In genomic region chr2:6882236-6882885, GRCm38 (mm10) we compare ENCODE assay signal across 17 mouse cellular contexts.
A peak's percentile ranks its signal among the peaks of the same experiment; 100 is the strongest.
DNase-seq lines count a peak whose midpoint lies in the region; ATAC-seq lines count a peak whose summit lies in the region.
"Had no signal": no experiment of that assay in that cellular context is flagged by ENCODE, and none has a peak within 500 bp of the region (broad histone marks: within the 10 kb centered on the region; RNA-seq: fewer than 3 reads in every experiment).

No protein-coding gene starts in this region.

- H3K4me3 ChIP-seq in hindbrain, embryonic 10.5 days: peak overlapping the region; percentile 59
- H3K4me3 ChIP-seq in midbrain, embryonic 13.5 days (replicated peaks): peak overlapping the region; percentile 45
- H3K4me3 ChIP-seq: limb, embryonic 10.5 days; liver, embryonic 15.5 days; myocyte had no signal

- H3K9me3 ChIP-seq in hindbrain, embryonic 10.5 days: 0 out of 2 replicates have a peak, but pooled peaks cover 3% of the 10 kb centered on the region
- no peaks in the 10 kb centered on the region for H3K9me3 ChIP-seq in midbrain, embryonic 13.5 days
- H3K9me3 ChIP-seq: limb, embryonic 10.5 days; liver, embryonic 15.5 days had no signal

- 51% methylated on average over 6 of the region's 6 CpGs for WGBS in hindbrain, embryonic 10.5 days
- 21% methylated on average over 6 of the region's 6 CpGs for whole genome bisulfite sequencing in midbrain, embryonic 13.5 days

- H3K4me1 ChIP-seq in hindbrain, embryonic 10.5 days (replicated peaks): peaks cover 53% of the 10 kb centered on the region
- H3K4me1 ChIP-seq in midbrain, embryonic 13.5 days (replicated peaks): peaks cover 34% of the 10 kb centered on the region
- H3K4me1 ChIP-seq: limb, embryonic 10.5 days; liver, embryonic 15.5 days had no signal

- peak overlapping the region; percentile 66 for H3K9ac ChIP-seq in midbrain, embryonic 13.5 days (replicated peaks)
- H3K9ac ChIP-seq: liver, embryonic 15.5 days had no signal

- H3K4me2 ChIP-seq in midbrain, embryonic 13.5 days (replicated peaks): peak overlapping the region; percentile 56
- H3K4me2 ChIP-seq: liver, embryonic 15.5 days had no signal

- H3K27ac ChIP-seq in hindbrain, embryonic 10.5 days: peak overlapping the region; percentile 93
- H3K27ac ChIP-seq in midbrain, embryonic 13.5 days: peak overlapping the region; percentile 75
- H3K27ac ChIP-seq: limb, embryonic 10.5 days; liver, embryonic 15.5 days had no signal

- H3K27me3 ChIP-seq in hindbrain, embryonic 10.5 days (ENCODE audit: insufficient read depth, poor library complexity, severe bottlenecking): no peaks in the 10 kb centered on the region
- no peaks in the 10 kb centered on the region for H3K27me3 ChIP-seq in midbrain, embryonic 13.5 days
- H3K27me3 ChIP-seq: liver, embryonic 15.5 days had no signal

- H3K36me3 ChIP-seq in hindbrain, embryonic 10.5 days: 0 out of 2 replicates have a peak, but pooled peaks cover 3% of the 10 kb centered on the region
- no peaks in the 10 kb centered on the region for H3K36me3 ChIP-seq in midbrain, embryonic 13.5 days
- H3K36me3 ChIP-seq: limb, embryonic 10.5 days; liver, embryonic 15.5 days had no signal

- ATAC-seq in midbrain, embryonic 13.5 days: no peak
- ATAC-seq: intestine, postnatal 0 days had no signal

- peak; percentile 41 to 55 for DNase-seq in cerebellum, postnatal 14 days
- DNase-seq in cerebellum, adult 9-11 months: no peak
- DNase-seq in hindbrain, embryonic 10.5 days (ENCODE audit: low spot score): no peak
- peak; percentile 41 for DNase-seq in retina, postnatal 1 day
- DNase-seq in right cerebral cortex, adult 18-20 months: no peak
- no peak for DNase-seq in gastrocnemius, postnatal 10 days
- no peak for DNase-seq in adrenal gland, adult (ENCODE audit: inconsistent age in 2 of 2, low spot score in 1 of 2)
- DNase-seq: adrenal gland, postnatal 25 days; cerebellum, adult 8-10 months; lung, postnatal 4 days; right cerebral cortex, postnatal 14 days; thymus, adult 18-20 months had no signal

Comparison
In these comparisons a context has a peak if more than half of its experiments do, and no peak if none do; other contexts are left out.
1. DNase-seq: peak in cerebellum, postnatal 14 days (2 of 2) and retina, postnatal 1 day (single experiment); none in cerebellum, adult 9-11 months (single experiment), hindbrain, embryonic 10.5 days (single experiment), right cerebral cortex, adult 18-20 months (single experiment), gastrocnemius, postnatal 10 days (single experiment) and adrenal gland, adult (0 of 2).